Mouse (Mus musculus) midbrain, embryonic 16.5 days (tissue): Measurements from ENCODE around the gene Cyp4a29. TPM values are rescaled to one million over a fixed set of nuclear protein-coding genes. Genes with fewer than 3 reads are reported as not detected.
A peak's percentile ranks its signal among the peaks of the same experiment; 100 is the strongest.
"Not testable (repeated sequence)": the region's sequence is repeated elsewhere in the genome, so short reads cannot be mapped to it uniquely, and the experiment has no call there.

ENCODE experiments used
- ATAC-seq: fragments of 200-750 bp; cut with Nextera tagmentation; 2 replicates; pipeline ENCODE4 v1.8.0; 2017; ENCODE audit warnings: moderate TSS enrichment
- H3K27ac ChIP-seq: fragments of 300-500 bp; sonication (generic); 2 replicates; pipeline ENCODE4 v1.5.1; 2014; ENCODE audit warnings: mild to moderate bottlenecking, low read length, mixed read lengths
- H3K27me3 ChIP-seq: fragments of 300-500 bp; sonication (generic); 2 replicates; pipeline ENCODE4 v1.6.1; 2014; ENCODE audit warnings: low read depth, low read length, mixed read lengths; ENCODE audit not compliant: control insufficient read depth, insufficient read depth
- H3K36me3 ChIP-seq: fragments of 300-500 bp; sonication (generic); 2 replicates; pipeline ENCODE4 v1.6.1; 2014; ENCODE audit warnings: mild to moderate bottlenecking, low read length, moderate library complexity, mixed read lengths; ENCODE audit not compliant: control insufficient read depth, insufficient read depth
- H3K4me1 ChIP-seq: fragments of 300-500 bp; sonication (generic); 2 replicates; pipeline ENCODE4 v1.6.1; 2014; ENCODE audit warnings: mild to moderate bottlenecking, low read length, mixed read lengths; ENCODE audit not compliant: control insufficient read depth, insufficient read depth
- H3K4me2 ChIP-seq: fragments of 300-500 bp; sonication (generic); 2 replicates; pipeline ENCODE4 v1.6.1; 2014; ENCODE audit warnings: mild to moderate bottlenecking, low read length, mixed read lengths
- H3K4me3 ChIP-seq: fragments of 300-500 bp; sonication (generic); 2 replicates; pipeline ENCODE4 v1.5.1; 2014; ENCODE audit warnings: low read depth, mild to moderate bottlenecking, low read length, moderate library complexity, mixed read lengths
- H3K9ac ChIP-seq: fragments of 300-500 bp; sonication (generic); 2 replicates; pipeline ENCODE4 v1.6.1; 2014; ENCODE audit warnings: low read depth, low read length, mixed read lengths
- H3K9me3 ChIP-seq: fragments of 300-500 bp; sonication (generic); replicated peaks from 2 replicates; pipeline ENCODE4 v1.6.1; 2014; ENCODE audit warnings: mild to moderate bottlenecking, low read length, mixed read lengths; ENCODE audit not compliant: control insufficient read depth, poor library complexity, severe bottlenecking
- WGBS: fragments of 180-500 bp; shearing (Covaris S2); extraction: QIAGEN DNeasy Blood & Tissue Kit; methylation state at CpG from one replicate; pipeline ENCODE4 v1.1.7; 2014; 5-methylcytosine and 5-hydroxymethylcytosine counted together
- polyA plus RNA-seq: library from polyadenylated mRNA; unstranded; fragments of >200 nt; fragmentation: Nextera tagmentation; extraction: Ambion mirVana; gene quantifications from 2 replicates; pipeline ENCODE4 v1.2.1, GENCODE M21; 2015

Cyp4a29 gene
- not detected in 2 replicates for polyA plus RNA-seq

DNA sequence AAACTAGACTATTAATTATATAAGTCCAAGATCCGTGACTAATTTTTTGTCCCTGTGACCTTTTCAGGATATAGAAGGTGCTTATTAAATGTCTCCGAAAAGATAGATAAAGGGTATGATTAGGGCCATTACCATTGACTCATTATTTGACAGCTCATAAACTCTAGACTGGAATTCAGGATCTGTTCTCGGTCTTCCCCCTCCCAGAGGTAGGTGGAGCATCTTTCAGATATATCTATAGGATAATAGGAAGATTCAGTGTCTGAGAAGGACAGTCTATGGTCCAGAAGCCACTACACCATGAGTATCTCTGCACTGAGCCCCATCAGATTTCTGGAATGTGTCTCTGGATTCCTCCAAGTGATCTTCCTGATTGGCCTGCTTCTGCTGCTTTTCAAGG, at the start of gene Cyp4a29:
TSS of gene Cyp4a29 (plus strand) at position 301 of the 400 bp plus-strand sequence.
- WGBS: 84% methylated on average over 3 of the region's 3 CpGs
- H3K4me2 ChIP-seq: no peak within 1 kb of the TSS
- no peaks in the 10 kb centered on the region for H3K9me3 ChIP-seq
- H3K4me1 ChIP-seq: no peaks in the 10 kb centered on the region
- no peak within 1 kb of the TSS for H3K9ac ChIP-seq
- H3K27me3 ChIP-seq: no peaks in the 10 kb centered on the region
- H3K4me3 ChIP-seq: no peak within 1 kb of the TSS
- no peak for ATAC-seq
- H3K27ac ChIP-seq: no peak within 1 kb of the TSS
- H3K36me3 ChIP-seq: no peaks in the 10 kb centered on the region

DNA sequence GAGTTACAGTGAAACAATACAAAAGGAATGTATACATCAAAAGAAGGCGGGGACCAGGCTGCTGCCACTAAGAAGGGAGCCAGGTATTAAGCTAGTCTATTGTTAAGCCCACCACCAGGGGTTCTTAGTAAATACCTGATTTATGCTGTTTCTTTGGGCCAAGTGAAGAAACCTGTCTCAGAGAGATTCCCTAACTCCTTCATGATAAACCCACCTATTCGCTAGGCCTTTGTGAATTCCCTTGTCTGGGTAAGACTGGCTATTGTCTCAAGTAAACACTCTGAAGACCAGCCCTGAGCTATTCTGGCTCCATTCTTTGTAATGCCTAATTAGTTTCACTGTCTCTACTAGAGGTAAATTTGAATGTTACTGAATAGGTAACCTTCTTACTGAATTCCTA, 9.0 kb upstream of the Cyp4a29 start:
- not testable (repeated sequence) for ATAC-seq, H3K4me2 ChIP-seq, H3K9ac ChIP-seq, H3K27me3 ChIP-seq, H3K36me3 ChIP-seq, H3K4me1 ChIP-seq, H3K9me3 ChIP-seq, H3K27ac ChIP-seq, H3K4me3 ChIP-seq
- WGBS: 92% methylated on average over 2 of the region's 2 CpGs

DNA sequence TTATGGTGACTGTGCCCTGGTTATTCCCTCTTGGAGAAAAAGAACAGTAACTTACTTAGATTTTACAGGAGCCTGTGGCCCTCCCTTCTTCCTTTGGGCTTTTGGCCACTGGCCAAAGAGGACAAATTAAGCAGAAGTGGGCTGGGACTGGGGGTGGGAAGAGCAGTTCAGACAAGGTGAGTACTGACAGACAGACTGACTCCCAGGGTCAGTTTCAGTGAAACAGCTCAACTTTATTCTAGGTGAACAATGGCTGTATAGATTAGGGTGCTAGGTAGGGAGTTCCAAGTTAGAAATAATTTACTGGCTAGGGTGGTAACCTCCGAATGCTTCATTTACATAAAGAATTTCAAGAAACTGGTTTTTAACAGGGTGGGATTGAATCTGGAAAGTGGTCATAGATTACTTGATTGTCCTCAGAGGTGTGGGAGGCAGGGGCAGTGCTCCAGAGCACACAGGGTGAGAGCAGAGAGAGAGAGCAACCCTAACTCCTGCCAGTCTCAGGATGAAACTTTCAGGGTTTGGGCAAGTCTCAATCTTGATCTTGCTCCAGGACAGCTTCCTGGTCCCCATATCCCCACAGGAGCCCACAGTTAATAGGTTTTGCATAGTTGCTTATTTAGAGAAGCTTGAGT, 5.3 kb upstream of the Cyp4a29 start:
- H3K4me3 ChIP-seq: no peak overlapping the region
- no peak overlapping the region for H3K9ac ChIP-seq
- H3K4me1 ChIP-seq: no peaks in the 10 kb centered on the region
- H3K36me3 ChIP-seq: no peaks in the 10 kb centered on the region
- no peaks in the 10 kb centered on the region for H3K27me3 ChIP-seq
- H3K4me2 ChIP-seq: no peak overlapping the region
- H3K9me3 ChIP-seq: no peaks in the 10 kb centered on the region
- no peak for ATAC-seq
- no peak overlapping the region for H3K27ac ChIP-seq
- 82% methylated on average over 1 of the region's 1 CpGs for WGBS

DNA sequence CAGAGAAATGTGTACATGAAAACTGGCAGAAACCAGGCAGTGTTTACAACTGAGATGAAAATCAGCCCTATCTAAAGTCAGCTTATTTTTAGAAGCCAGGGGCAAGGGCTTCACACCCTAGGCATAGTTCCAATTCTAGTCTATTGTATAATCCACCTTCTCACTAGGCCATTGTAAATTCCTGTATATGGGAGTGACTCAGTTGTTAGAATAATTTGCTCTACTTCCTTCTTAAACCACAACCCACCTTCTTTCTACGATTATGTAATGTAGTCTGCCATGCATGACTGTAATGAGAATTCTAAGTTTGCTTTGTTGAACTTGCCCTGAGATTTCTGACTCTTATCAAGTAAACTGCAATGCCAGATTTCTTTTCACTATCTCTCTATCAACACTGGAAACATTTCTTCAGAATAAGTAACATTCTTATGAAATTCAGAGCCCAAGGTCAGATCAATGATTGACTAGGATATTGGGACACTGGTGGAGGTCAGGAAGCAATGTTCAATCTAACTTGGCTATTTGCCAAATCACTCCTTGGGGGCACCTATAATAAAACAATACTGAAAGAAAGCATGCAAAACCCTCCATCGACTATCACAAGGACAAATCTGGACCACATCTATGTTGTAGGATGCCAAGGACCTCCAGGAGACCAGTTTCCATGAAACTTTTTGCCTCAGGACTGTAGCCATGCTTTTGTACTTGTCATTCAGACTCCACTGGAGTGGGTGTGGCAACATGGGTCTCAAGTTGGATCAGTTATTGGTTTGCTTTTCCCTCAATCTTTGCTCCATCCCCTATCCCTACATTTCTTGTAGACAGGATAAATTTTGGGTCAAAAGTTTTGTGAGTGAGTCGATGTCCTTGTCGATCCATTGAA, 23.0 kb downstream of the Cyp4a29 start:
- not testable (repeated sequence) for H3K4me3 ChIP-seq, H3K36me3 ChIP-seq, H3K9me3 ChIP-seq, H3K27me3 ChIP-seq, ATAC-seq, H3K9ac ChIP-seq, H3K4me2 ChIP-seq, H3K4me1 ChIP-seq, H3K27ac ChIP-seq
- 90% methylated on average over 3 of the region's 4 CpGs for WGBS

DNA sequence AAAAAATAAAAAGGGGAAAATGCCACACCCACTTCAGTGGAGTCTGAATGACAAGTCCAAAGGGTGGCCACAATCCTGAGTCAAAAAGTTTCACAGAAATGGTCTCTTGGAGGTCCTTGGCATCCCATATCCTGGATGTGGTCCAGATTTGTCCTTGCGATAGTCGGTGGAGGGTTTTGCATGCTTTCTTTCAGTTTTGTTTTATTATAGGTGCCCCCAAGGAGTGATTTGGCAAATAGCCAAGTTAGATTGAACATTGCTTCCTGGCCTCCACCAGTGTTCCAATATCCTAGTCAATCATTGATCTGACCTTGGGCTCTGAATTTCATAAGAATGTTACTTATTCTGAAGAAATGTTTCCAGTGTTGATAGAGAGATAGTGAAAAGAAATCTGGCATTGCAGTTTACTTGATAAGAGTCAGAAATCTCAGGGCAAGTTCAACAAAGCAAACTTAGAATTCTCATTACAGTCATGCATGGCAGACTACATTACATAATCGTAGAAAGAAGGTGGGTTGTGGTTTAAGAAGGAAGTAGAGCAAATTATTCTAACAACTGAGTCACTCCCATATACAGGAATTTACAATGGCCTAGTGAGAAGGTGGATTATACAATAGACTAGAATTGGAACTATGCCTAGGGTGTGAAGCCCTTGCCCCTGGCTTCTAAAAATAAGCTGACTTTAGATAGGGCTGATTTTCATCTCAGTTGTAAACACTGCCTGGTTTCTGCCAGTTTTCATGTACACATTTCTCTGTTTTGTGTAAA, 36.5 kb downstream of the Cyp4a29 start:
- not testable (repeated sequence) for H3K4me3 ChIP-seq, H3K4me1 ChIP-seq, H3K36me3 ChIP-seq, H3K27ac ChIP-seq, H3K9ac ChIP-seq, H3K9me3 ChIP-seq, ATAC-seq, H3K27me3 ChIP-seq, H3K4me2 ChIP-seq
- whole genome bisulfite sequencing: 89% methylated on average over 2 of the region's 3 CpGs

DNA sequence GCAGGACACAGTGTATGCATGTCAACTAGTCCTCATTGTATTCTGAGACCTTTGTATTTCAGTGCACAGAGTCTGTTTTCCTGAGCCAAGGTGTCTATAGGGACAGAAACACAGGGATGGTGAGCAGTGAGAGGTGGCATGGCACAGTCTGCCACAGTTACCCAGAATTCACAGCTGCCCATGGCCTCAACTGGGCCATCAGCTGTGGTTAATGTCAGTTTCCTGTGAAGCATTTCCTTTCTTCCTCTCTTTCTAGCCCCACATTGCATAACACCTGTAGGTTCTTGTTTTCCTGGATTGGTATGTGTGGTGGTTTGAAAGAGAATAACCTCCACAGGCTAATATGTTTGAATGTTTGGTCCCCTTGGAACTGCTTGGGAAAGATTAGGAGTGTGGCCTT, 38.5 kb downstream of the Cyp4a29 start:
- Histone ChIP-seq H3K4me1 (no peaks in the 10 kb centered on the region; the same call in 1 of the 2 replicates), H3K27ac (no peak overlapping the region), H3K9me3 (no peaks in the 10 kb centered on the region), H3K27me3 (no peaks in the 10 kb centered on the region), H3K4me2 (peak overlapping the region; percentile 77), H3K4me3 (no peak overlapping the region), H3K9ac (no peak overlapping the region), H3K36me3 (no peaks in the 10 kb centered on the region)
- ATAC-seq: peak; percentile 30

DNA sequence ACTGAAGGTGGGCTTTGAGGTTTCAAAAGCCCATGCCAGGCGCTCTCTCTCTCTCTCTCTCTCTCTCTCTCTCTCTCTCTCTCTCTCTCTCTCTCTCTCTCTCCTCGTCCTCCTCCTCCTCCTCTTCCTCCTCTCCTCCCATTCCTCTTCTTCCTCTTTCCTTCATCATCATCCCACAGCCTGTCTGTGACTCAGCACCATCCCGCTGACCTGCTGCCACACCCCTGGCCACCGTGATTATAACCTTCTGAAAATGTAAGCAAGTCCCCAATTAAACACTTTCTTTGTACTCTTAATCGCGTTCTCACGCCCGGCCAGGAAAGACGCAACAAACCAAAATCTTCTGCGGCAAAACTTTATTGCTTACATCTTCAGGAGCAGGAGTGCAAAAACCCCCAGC, 38.9 kb downstream of the Cyp4a29 start:
- Histone ChIP-seq H3K4me3 (peak overlapping the region; percentile 40), H3K9ac (0 out of 2 replicates have a peak overlapping the region, but pooled peaks have one; percentile 31), H3K4me2 (peak overlapping the region; percentile 77)
- H3K36me3 ChIP-seq, H3K27me3 ChIP-seq, H3K9me3 ChIP-seq, H3K27ac ChIP-seq, H3K4me1 ChIP-seq: not testable (repeated sequence)
- 14% methylated on average over 9 of the region's 10 CpGs for whole genome bisulfite sequencing
- ATAC-seq: peak; percentile 83

DNA sequence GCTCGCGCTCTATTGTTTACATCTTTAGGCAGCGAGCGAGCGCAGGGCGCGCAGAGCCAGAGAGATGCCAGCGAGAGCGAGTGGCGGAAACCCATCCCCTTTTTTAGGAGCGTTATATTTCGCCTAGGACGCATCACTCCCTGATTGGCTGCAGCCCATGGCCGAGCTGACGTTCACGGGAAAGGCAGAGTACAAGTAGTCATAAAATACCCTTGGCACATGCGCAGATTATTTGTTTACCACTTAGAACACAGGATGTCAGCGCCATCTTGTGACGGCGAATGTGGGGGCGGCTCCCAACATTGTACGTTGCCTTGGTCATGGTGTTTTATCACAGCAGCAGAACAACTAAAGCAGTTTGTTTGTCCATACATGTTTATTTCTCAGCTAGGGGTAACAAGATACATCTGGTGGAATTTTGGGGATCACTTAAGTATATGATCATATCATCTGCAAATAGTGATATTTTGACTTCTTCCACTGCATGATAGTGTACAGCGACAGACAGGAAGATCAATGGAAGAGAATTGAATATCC, 39.4 kb downstream of the Cyp4a29 start:
- H3K27me3 ChIP-seq, H3K4me1 ChIP-seq, H3K9me3 ChIP-seq, H3K36me3 ChIP-seq, H3K27ac ChIP-seq: not testable (repeated sequence)
- Histone ChIP-seq H3K4me2 (peak overlapping the region; percentile 77), H3K9ac (0 out of 2 replicates have a peak overlapping the region, but pooled peaks have one; percentile 31), H3K4me3 (peak overlapping the region; percentile 40)
- 21% methylated on average over 19 of the region's 23 CpGs for WGBS
- ATAC-seq: peak; percentile 94
